Mouse (Mus musculus) intestine, embryonic 14.5 days (tissue): ENCODE results near the gene Tshz2. TPM values are rescaled to one million over a fixed set of nuclear protein-coding genes. Genes with fewer than 3 reads are reported as not detected.

Experiments used
- ATAC-seq: fragments of 200-750 bp; cut with Nextera tagmentation; replicated peaks from 2 replicates; pipeline ENCODE4 v1.8.0; 2017; ENCODE audit warnings: low read depth, moderate number of reproducible peaks, moderate TSS enrichment, moderate library complexity; ENCODE audit not compliant: low FRiP score, low TSS enrichment
- DNase-seq: peaks from one replicate; pipeline ENCODE4 v3.0.0-alpha.2; 2018; ENCODE audit warnings: low spot score
- H3K27ac ChIP-seq: fragments of 300-500 bp; sonication (generic); 2 replicates; pipeline ENCODE4 v1.5.1; 2014; ENCODE audit warnings: low read depth, mild to moderate bottlenecking, control low read depth
- H3K27me3 ChIP-seq: fragments of 300-500 bp; sonication (generic); replicated peaks from 2 replicates; pipeline ENCODE4 v1.6.1; 2014; ENCODE audit warnings: low read length, control low read depth; ENCODE audit not compliant: control insufficient read depth, insufficient read depth
- H3K36me3 ChIP-seq: fragments of 300-500 bp; sonication (generic); 2 replicates; pipeline ENCODE4 v1.6.1; 2014; ENCODE audit warnings: low read length, control low read depth; ENCODE audit not compliant: control insufficient read depth, insufficient read depth
- H3K4me1 ChIP-seq: fragments of 300-500 bp; sonication (generic); replicated peaks from 2 replicates; pipeline ENCODE4 v1.6.1; 2014; ENCODE audit warnings: low read length, control low read depth, mixed read lengths; ENCODE audit not compliant: control insufficient read depth, insufficient read depth
- H3K4me2 ChIP-seq: fragments of 300-500 bp; sonication (generic); 2 replicates; pipeline ENCODE4 v1.6.1; 2014; ENCODE audit warnings: low read length
- H3K4me3 ChIP-seq: fragments of 300-500 bp; sonication (generic); 2 replicates; pipeline ENCODE4 v1.5.1; 2014; ENCODE audit warnings: low read depth, low read length, control low read depth, mixed read lengths
- H3K9ac ChIP-seq: fragments of 300-500 bp; sonication (generic); 2 replicates; pipeline ENCODE4 v1.6.1; 2014; ENCODE audit warnings: mild to moderate bottlenecking, low read length
- H3K9me3 ChIP-seq: fragments of 300-500 bp; sonication (generic); 2 replicates; pipeline ENCODE4 v1.6.1; 2016; ENCODE audit warnings: low read length, control low read depth; ENCODE audit not compliant: control insufficient read depth
- WGBS: fragments of 180-500 bp; shearing (Covaris S2); extraction: QIAGEN DNeasy Blood & Tissue Kit; methylation state at CpG from one replicate; pipeline ENCODE4 v1.1.7; 2014; 5-methylcytosine and 5-hydroxymethylcytosine counted together
- polyA plus RNA-seq: library from polyadenylated mRNA; unstranded; fragments of >200 nt; fragmentation: Nextera tagmentation; extraction: Ambion mirVana; gene quantifications from 2 replicates; pipeline ENCODE4 v1.2.1, GENCODE M21; 2014

Tshz2 gene
- polyA plus RNA-seq, 1 experiment from 2014 or later: 20.3 TPM

DNA sequence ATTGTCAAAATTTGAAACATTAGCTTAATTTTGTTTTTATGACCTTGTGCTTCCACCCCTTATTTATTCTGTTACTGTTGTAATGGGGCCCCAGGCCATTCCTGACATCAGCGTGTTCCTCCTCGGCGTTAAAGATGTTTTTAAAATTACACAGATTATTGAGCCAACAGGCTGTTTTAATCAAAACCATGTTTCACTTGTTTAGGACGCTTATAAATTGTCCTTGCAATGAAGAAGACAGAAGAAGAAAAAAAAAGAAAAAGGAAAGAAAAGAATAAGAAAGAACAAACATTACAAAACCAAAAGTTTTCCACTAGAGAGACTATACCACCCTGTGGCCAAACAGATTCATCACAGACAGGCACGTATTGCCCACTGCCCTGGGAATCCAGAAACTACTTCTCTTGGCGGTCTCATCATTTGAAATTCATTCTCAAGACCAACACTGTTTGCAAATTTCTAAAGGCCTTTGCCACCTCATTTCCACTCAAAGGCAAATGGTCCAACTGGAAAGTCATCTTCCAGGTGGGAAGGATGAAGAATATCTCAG, 444.2 kb downstream of the Tshz2 start:
- 57% methylated on average over 6 of the region's 6 CpGs for whole genome bisulfite sequencing
- ATAC-seq: no peak
- Histone ChIP-seq H3K9ac (no peak overlapping the region), H3K9me3 (no peaks in the 10 kb centered on the region), H3K4me1 (peaks cover 21% of the 10 kb centered on the region), H3K36me3 (no peaks in the 10 kb centered on the region), H3K27me3 (no peaks in the 10 kb centered on the region), H3K4me3 (no peak overlapping the region), H3K4me2 (no peak overlapping the region), H3K27ac (peak overlapping the region; percentile 51; the same call in 1 of the 2 replicates)
- DNase-seq: no peak

- Histone ChIP-seq H3K27me3 (no peaks in the 10 kb centered on the region), H3K9me3 (no peaks in the 10 kb centered on the region), H3K36me3 (no peaks in the 10 kb centered on the region), H3K4me2 (no peak overlapping the region), H3K4me1 (peaks cover 20% of the 10 kb centered on the region), H3K9ac (no peak overlapping the region), H3K4me3 (no peak overlapping the region), H3K27ac (no peak overlapping the region)
- no peak for DNase-seq
- ATAC-seq: no peak
- 48% methylated on average over 10 of the region's 10 CpGs for WGBS
These were observed 445.2 kb downstream of the Tshz2 start for GRCm38 (mm10) chr2:170078041-170078440.

- 27% methylated on average over 15 of the region's 15 CpGs for WGBS
- H3K9me3 ChIP-seq: no peaks in the 10 kb centered on the region
- H3K4me1 ChIP-seq: peaks cover 20% of the 10 kb centered on the region
- no peaks in the 10 kb centered on the region for H3K27me3 ChIP-seq
- 0 out of 2 replicates have a peak overlapping the region, but pooled peaks have one; percentile 3 for H3K27ac ChIP-seq
- no peaks in the 10 kb centered on the region for H3K36me3 ChIP-seq
- H3K4me2 ChIP-seq: no peak overlapping the region
- no peak overlapping the region for H3K4me3 ChIP-seq
- ATAC-seq (peak; percentile 51), DNase-seq (peak; percentile 61)
- H3K9ac ChIP-seq: no peak overlapping the region
These were observed 445.7 kb downstream of the Tshz2 start for GRCm38 (mm10) chr2:170078442-170079017.

DNA sequence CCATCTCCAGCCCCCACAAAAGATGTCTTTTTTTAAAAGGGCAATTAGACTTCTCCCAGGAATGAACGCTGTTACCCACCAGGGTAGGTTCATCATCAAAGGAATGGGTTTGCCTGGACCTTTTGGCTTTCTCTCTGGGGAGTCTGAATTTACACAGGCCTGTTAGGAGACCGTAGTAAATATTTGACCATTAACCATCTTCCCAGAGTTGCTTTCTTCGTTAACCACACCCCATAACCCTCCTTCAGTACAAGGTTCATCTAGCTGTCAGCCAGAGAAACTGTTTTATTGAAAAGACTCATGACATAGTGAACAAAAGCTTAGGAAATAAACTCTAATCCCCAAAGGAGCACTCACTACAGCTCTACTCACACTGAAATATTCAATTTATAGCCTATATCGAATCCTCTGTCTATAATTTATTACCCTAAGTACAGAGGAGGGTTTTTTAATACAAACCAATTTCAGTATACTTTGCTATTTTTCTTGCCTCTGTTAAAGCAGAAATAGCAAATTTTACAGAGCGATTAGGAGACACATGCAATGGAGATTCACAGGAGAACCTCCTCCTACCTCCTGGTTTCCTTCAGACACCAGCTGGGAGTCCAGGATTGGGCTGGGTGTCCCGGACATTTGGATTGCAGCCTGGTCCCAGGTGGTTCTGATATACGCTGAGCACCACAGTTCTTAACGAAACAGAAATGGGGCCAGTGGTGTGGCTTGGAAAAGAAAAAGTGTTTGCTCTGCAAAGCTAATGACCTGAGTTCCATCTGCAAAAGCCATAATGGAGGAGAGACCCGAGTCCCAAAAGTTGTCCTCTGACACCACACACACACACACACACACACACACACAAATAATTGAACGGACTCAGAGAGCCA, 459.0 kb downstream of the Tshz2 start:
- Histone ChIP-seq H3K27ac (peak overlapping the region; percentile 54), H3K4me2 (no peak overlapping the region), H3K36me3 (no peaks in the 10 kb centered on the region), H3K9me3 (no peaks in the 10 kb centered on the region), H3K4me3 (no peak overlapping the region), H3K27me3 (no peaks in the 10 kb centered on the region), H3K9ac (no peak overlapping the region), H3K4me1 (peaks cover 4% of the 10 kb centered on the region; the same call in 1 of the 2 replicates)
- ATAC-seq (peak; percentile 47; the same call in 1 of the 2 replicates), DNase-seq (no peak)
- 45% methylated on average over 10 of the region's 10 CpGs for WGBS

GRCm38 (mm10) chr2:170094220-170094619, 461.4 kb downstream of the Tshz2 start:
- WGBS: 95% methylated on average over 17 of the region's 17 CpGs
- H3K36me3 ChIP-seq: no peaks in the 10 kb centered on the region
- no peak overlapping the region for H3K4me3 ChIP-seq
- peaks cover 4% of the 10 kb centered on the region; the same call in 1 of the 2 replicates for H3K4me1 ChIP-seq
- no peak overlapping the region for H3K27ac ChIP-seq
- DNase-seq (no peak), ATAC-seq (no peak)
- no peak overlapping the region for H3K9ac ChIP-seq
- no peaks in the 10 kb centered on the region for H3K9me3 ChIP-seq
- H3K27me3 ChIP-seq: no peaks in the 10 kb centered on the region
- H3K4me2 ChIP-seq: no peak overlapping the region

DNA sequence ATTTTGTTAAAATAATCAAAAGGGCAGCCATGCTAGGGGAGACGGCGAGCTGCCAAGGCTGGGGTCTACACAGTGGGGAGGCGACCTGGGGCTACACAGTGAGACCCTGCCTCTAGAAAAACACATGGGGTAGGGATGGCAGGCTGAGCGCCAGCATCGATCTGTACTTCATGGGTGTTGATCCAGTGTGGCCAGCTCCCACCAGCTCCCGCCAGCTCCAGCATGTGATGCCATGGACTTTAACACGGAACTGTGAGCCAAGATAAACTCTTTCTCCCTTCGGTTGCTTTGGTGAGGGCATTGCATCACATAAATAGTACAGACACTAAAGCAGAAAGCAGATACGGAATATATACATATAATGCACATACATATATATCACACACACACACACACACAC, 462.1 kb downstream of the Tshz2 start:
- Histone ChIP-seq H3K4me1 (peaks cover 4% of the 10 kb centered on the region; the same call in 1 of the 2 replicates), H3K4me2 (no peak overlapping the region), H3K9ac (no peak overlapping the region), H3K36me3 (no peaks in the 10 kb centered on the region), H3K4me3 (no peak overlapping the region), H3K27me3 (no peaks in the 10 kb centered on the region), H3K27ac (no peak overlapping the region), H3K9me3 (no peaks in the 10 kb centered on the region)
- no peak for DNase-seq
- no peak for ATAC-seq
- WGBS: 97% methylated on average over 9 of the region's 9 CpGs

DNA sequence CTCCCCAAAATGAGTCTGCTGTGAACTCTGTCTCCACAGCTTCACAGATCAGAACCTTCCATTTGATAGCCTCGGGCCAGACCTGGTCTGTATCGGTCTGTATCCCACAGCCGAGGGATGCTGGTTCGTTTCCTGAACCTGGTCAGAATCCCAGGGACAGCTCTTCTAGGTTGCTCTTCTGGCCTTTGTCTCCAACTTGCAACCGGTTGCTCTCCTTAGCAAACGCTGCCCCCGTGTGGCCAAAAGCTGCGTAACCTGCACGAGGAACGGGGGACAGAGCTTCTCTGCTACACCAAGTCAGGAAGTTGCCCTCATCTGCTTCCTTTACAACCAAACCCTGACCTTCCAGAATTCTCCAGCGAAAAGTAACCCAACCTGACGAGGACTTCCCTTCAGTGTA, 468.3 kb downstream of the Tshz2 start:
- 3% methylated on average over 12 of the region's 12 CpGs for WGBS
- ATAC-seq: 0 out of 2 replicates have a peak, but pooled peaks have one; percentile 30

GRCm38 (mm10) chr2:170101932-170102331, 469.1 kb downstream of the Tshz2 start:
- no peak for DNase-seq
- Histone ChIP-seq H3K4me3 (no peak overlapping the region), H3K4me2 (no peak overlapping the region), H3K27me3 (no peaks in the 10 kb centered on the region), H3K27ac (no peak overlapping the region), H3K36me3 (0 out of 2 replicates have a peak, but pooled peaks cover 8% of the 10 kb centered on the region), H3K9ac (no peak overlapping the region), H3K4me1 (no peaks in the 10 kb centered on the region), H3K9me3 (no peaks in the 10 kb centered on the region)
- ATAC-seq: no peak
- WGBS: 76% methylated on average over 7 of the region's 7 CpGs

More for the DNA sequence above, 468.3 kb downstream of the Tshz2 start:
- DNase-seq: peak; percentile 100
- Histone ChIP-seq H3K36me3 (0 out of 2 replicates have a peak, but pooled peaks cover 3% of the 10 kb centered on the region), H3K4me2 (no peak overlapping the region), H3K27ac (no peak overlapping the region), H3K27me3 (no peaks in the 10 kb centered on the region), H3K4me3 (no peak overlapping the region), H3K9me3 (no peaks in the 10 kb centered on the region), H3K9ac (no peak overlapping the region), H3K4me1 (no peaks in the 10 kb centered on the region)
